Mouse (Mus musculus) forelimb bud, embryonic 11.5 days (tissue): Measurements from ENCODE around the gene Flywch1.
"Not testable (repeated sequence)": the region's sequence is repeated elsewhere in the genome, so short reads cannot be mapped to it uniquely, and the experiment has no call there.

Experiments used
- DNase-seq: peaks from one replicate; pipeline ENCODE4 v3.0.0-alpha.2; 2012; ENCODE audit warnings: low read depth, low spot score

The Flywch1 gene

DNA sequence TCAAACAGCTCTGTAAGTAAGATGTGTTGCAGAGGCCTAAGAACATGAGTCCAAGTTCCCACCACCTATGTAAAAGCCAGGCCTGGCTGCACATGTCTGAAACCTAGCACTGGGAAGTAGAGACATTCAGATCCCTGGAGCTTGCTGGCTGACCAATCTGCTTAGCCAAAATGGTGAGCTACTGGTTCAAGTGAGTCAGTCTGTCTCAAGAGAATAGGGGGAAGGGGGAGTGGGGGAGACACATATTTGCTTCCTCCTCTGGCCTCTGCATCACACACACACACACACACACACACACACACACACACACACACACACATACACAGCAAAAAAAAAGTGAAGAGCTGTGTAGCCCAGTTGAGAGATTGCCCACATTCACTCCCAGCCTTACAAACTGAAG is 11.9 kb upstream of the Flywch1 start:
- no peak for DNase-seq

DNA sequence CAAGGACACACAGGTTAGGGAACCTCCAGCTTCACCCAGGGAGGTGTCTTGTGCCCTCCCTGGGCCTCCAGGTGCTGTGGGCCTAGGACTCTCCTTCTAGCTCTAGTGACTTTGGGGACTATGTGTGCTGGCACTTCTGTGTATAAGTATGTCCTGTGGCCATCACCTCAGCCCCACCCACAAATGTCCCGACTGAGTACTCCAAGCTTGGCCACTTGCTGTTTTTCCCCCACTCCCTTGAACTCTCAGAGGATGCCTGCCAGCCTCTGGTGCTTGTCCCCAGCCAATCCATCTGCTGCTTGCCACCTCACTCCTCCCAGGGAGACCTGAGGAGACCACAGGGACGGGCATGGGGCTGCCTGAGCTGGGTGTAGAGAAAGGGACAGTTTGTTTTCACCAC is 7.0 kb upstream of the Flywch1 start:
- DNase-seq: no peak

DNA sequence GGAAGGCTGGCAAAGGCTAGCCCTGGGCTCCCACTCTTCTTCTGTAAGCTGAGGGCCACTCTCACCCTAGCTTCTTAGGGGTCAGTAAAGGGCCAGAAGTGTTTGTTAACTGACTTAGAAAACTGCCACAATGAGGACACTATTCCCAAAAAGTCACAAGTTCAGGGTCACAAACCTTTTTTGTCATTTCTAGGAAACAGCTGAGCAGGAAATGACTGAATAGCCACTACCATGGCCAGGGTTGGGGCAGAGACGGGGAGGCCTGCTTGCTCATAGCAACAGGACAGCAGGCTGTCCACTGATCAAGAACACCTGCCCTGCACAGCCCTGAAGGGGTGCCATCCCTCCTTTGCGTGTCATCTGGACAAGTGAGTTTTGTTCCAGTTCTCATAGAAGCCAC is 5.7 kb upstream of the Flywch1 start:
- DNase-seq: no peak

DNA sequence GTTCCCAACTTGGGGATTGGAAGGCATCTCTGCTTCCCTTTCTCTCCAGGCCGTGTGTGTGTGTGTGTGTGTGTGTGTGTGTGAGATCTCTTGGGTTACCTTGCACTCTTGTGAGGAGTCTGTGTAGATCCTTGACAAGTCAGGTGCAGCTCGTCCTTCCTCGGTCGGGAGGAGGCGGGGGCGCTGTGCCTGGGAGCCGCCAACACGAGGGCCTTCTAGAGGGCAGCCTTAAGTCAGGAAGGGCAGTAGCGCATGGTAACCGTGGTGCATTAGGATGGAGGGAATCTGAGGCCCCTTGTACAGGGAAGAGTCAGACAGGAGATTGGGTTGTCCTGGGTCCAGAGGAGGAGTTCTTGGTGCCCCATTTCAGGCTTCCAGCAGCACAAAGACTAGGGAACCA is 4.8 kb upstream of the Flywch1 start:
- DNase-seq: no peak

DNA sequence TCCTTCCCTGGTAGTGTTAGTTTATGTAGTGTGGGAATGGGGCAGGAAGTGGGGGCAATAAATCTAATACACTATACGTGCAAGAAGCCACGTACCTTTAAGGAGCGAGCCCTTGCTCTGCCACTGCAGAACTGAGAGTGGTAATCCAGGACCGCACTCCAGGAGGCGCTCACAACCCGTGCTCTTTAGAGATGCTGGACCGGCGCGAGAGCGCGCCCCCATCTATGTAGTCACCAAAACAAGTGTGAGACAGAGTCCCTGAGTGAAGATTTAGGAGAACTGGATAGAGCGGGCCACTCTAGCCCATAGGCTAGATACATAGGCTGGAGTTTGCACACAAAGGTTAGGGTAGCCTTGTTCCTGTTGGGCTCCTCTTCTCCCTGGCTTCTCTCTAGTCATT is 2.7 kb upstream of the Flywch1 start:
- DNase-seq: peak; percentile 76

DNA sequence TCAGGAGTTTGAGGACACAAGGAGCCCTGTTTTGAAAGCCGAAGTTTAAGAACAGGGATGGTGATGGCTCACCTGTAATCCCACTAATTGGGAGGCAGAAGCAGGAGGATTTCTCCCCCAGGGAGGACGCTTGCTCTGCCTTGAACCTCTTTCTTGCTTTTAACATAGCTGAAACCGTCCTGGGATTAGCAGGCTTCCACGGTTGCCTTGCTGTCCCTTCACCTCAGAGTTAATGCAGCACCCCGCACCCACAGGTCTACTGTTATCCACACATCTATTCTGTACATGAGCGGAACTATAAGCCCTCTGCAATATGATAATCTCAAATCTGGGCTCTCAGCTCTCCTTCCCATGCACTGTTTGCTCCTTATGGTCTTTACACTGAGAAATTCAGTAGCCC is 2.3 kb upstream of the Flywch1 start:
- no peak for DNase-seq

DNA sequence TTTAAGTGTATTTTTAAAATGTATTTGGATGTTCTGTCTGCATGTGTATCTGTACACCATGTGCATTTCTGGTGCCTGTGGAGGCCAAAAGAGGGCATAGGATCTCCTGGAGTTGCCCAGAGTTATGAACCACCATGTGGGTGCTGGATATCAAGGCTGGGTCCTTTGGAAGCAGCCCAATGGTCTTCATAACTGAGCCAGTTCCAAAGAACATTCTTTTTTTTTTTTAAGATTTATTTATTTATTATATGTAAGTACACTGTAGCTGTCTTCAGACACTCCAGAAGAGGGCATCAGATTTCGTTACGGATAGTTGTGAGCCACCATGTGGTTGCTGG is 786 bp upstream of the Flywch1 start:
- DNase-seq: not testable (repeated sequence)

DNA sequence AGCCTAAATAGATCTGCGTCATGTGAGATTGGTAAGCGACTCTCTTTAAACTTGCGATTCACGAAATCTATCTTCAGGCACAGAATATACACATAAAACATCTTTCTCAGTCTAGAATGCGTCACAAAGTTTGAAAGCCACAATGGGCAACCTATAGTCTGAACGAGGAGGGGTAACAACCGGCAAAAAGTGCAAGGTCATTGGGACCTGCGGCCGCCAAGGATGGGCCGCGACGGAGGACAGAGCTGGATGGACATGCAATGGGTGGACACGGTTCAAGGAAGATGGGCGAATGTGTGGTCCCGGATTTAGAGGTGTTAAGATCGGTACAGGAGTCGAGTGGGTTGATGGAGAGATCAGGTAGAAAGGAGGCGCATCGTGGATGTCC is 512 bp downstream of the Flywch1 start:
- no peak for DNase-seq

DNA sequence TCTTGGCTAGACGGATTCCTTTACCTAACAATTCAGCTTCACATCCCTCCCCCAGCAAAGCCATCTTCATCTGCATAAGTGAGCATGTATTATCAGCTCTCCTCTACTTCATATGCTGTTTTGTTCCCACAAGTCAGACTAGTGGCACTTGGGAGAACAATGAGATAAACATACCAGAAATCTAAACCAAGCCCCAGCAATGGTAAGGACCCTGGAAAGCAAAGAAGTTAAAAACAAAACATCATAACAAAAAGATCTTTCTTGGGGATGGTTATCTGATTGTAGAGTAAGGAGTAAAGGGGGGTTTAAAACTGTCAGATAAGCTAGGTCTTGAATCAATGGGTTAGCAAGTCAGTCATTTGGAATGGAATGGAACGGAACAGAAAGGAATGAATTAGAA is 909 bp downstream of the Flywch1 start:
- DNase-seq: no peak

DNA sequence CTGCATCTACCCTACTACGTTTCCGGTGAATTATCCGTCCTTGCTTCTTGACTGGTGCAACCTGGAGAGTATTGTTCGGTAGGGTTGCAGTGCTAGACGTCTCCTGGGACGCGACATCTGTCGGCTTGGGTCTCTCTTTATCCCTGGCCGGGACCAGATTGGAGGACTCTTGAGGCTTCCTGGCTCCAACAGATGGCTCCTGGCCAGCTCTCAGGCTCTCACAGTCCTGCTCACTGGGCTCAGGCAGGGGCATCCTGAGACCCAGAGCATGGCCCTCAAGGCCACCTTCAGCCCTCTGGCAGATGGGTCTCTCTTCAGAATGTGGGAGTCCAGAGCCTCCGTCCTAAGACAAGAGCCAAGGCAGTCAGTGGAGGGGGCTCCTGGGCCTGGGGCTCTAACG is 8.4 kb downstream of the Flywch1 start:
- no peak for DNase-seq

DNA sequence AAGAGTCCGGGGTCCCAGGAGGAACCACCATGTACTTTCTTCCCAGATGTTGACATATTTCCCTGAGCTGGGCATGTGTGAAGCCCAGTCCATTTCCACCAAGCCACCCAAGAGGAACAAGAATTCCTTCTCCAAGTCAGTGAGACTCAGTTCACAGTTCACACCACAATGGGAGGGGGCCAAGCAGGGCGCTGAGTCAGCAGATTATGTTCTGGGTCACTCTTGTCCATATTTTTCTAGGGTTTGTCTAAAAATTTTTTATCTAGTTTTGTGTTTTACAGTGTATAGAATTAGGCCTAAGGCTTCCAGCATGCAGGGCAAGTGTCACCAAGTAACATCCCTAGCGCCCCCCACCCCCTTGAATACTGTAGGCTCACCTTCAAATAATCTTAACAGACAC is 10.2 kb downstream of the Flywch1 start:
- no peak for DNase-seq

DNA sequence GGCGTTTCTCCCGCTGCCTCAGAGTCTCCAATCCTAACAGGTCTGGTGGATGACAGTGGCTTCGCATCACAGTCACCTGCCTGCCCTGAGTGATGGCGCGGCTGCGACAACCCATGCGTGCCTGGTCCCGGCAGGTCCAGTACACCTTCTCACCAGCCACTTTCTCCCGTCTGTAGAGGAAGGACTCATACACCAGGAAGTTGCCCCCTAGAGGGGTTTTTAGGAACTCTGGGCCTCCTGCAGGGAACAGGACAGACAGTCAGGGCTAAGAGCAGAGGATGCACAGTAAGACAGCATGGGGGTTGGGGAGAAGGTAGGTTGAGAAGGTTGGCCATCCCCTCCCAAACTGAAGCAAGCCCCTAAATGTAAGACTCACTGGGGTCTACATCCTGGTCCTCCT is 11.2 kb downstream of the Flywch1 start:
- no peak for DNase-seq

DNA sequence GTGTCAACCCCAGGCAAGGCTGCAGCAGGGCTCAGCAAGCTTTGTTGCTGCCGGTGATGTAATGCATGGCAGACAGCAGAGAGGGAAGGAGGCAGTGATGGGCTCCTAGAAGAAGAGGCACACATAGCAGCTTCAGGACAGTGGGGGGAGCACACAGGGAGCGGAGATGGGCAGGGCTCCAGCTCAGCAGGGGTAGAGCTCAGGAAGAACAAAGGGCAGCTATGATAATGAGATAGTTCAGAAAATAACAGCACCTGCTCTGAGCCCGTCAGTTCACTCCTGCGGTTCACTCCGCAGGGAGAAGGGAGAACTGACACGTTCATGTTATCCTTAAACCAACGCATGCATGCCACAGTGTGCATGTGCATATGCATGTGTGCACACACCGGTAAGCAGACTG is 12.6 kb downstream of the Flywch1 start:
- DNase-seq: no peak

DNA sequence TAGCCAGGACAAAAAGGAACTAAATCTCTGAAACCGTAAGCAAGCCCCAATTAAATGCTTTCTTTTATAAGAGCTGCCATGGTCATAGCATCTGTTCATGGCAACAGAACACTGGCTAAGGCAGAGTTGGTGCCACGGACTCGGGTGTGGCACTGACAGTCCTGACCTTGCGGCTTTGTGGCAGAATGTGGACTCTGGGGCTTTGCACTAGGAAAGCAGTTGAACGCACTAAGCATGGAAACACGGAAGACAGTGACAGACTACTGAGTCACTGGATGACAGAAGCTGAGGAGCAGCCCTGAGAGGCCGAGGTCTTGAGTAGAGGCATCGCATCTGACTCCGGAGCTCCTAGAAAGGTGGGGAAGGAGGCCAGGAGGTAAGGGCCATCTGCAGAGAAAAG is 13.8 kb downstream of the Flywch1 start:
- no peak for DNase-seq

DNA sequence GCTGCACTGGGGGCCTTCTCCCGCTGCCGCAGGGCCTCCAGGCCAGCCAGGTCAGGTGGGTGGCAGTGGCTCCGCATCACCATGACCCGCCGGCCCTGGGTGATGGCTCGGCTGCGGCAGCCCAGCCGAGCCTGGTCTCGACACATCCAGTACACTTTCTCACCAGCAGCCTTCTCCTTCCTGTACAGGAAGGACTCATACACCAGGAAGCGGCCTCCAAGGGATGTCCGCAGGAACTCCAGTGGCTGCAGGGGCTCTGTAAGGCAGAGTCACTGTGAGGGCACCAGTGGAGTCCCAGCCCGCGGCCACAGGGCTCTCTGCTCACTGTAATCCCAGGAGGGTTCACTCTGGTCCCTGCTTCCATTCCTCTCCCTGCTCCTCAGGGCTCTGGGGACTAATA is 15.7 kb downstream of the Flywch1 start:
- DNase-seq: no peak

DNA sequence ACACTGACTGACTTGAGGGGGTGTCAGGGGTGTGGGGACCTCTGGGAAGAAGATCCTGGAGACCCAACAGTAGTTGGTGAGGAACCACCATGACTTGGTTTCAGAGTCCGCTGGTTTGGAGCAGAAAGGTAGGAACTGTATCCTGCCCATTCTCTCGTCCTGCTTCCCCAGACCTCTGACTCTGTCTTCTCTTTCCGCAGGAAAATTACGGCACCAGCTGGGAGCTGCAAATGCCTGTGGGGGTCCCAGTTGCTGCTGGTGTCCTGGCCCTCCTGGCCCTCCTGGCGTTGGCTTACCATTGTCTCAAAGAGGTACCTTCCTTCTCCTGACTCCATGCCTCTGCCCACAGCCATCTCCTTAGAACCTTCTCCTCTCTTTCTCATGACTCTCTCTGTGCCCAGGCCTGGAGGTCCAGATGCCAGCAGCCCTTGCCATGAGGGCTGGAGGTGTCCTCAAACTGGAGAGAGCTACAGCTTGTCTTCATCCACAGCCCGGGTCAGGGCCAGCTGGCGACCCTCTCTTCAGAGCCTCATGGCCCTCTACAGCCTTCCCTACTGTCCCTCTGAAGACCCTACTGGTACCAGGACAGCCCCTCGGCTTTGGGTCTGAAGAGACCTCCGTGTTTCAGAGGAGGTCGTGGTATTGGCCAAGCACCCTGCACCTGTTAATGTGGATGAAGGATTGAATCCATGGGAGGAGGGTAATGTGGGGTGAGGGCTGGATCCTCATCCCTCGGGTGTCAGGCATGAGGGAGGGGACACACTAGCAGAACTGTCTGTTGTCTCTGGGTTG is 21.8 kb downstream of the Flywch1 start:
- DNase-seq: no peak

DNA sequence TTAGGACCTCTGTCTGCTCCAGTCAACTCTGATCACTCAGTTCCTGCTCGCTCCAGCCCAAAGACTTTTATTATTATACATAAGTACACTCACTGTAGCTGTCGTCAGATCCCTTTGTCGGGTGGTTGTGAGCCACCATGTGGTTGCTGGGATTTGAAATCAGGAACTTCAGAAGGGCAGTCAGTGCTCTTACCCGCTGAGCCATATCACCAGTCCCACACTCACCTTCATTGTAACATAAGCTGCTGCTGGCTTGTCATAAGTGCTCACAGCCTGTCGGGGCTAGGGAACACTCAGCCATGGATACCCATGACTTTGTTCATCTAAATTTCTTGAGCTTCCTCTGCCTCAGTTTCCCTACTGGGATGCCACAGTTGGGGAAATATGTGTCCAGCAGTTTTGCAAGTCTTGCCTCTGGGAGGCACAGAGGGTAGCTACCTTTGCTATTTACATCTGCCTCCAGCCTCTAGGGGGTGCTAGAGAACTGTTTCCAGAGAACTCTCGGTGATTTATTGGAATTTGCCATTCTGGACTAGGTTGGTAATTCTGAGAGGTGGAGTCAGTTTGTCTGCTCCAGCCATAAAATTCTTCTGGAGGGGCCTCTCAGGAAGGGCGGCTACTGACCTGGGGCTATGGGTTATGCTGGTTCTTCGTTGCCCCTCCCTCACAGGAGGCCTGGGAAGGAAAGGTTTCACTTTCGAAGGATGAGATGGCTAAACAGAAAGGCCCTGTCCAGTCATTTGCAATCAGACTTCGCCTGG is 22.6 kb downstream of the Flywch1 start:
- DNase-seq: peak; percentile 83

DNA sequence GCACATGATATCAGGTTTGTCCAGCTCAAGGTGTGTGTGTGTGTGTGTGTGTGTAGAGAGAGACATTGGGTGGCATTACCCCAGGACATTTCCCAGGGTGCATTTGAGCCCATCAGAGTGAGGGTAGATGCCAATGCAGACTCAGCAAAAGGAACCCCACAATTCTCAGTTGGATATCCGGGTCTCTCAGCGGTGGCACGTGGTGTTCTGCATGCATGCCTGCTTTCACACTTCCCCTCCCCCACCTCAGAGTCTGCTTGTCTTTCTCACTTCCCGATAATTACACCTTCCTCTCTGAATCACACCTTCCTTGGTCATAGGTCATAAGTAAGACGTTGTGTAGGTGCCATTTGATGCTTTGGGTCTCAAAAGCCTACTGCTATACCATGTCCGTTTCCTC is 23.4 kb downstream of the Flywch1 start:
- DNase-seq: no peak

DNA sequence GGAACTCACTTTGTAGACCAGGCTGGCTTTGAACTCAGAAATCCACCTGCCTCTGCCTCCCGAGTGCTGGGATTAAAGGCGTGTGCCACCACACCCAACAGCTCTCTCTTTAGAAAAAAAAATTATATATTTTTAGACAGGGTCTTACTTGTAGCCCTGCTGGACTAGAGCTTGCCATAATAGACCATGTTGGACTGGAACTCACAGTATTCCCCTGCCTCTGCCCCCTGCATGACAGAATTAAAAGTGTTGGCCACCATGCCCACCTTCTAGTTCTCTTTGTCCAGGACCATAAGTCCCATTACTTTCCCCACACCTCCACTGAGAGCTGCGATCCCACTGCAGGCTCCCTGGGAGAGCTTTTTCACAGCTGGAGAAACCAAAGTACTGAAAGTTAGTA is 23.9 kb downstream of the Flywch1 start:
- no peak for DNase-seq

DNA sequence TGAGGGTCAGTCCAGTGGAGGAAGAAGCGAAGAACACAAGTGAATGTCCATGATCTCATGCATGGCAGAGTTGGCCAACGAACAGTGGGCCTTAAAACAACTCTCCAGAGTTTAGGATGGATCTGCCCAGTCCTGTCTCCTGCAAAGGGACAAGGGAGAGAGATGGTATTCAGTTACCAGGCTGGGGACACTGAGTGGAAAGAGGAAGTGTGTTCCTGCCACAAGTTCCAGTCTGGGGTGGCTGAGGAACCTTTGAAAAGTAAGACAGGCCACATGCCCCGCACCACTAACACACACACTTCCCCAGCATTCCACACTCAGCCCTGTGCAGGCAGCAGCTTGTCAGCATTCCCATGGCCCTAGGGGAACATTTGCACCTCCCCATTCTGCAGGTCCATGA is 24.6 kb downstream of the Flywch1 start:
- DNase-seq: no peak

DNA sequence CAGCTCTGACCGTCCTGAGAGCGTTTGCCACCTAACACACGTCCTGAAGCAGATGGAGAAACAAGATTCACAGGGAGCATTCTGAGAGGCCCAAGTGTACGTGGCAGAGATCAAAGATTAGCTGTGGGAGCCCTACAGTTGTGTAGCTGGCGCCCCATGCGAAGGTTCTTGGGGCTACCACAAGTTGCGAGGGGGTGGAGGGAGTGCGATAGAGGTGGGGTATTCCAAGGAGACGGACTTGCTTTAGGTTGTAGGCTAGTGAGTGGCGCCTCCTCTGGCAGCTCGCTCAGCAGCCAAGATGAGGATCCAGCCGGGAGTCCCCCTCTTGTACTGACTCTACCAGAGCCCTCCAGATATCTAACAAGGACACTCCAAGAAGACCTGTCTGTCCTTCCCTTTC is 25.1 kb downstream of the Flywch1 start:
- DNase-seq: no peak

DNA sequence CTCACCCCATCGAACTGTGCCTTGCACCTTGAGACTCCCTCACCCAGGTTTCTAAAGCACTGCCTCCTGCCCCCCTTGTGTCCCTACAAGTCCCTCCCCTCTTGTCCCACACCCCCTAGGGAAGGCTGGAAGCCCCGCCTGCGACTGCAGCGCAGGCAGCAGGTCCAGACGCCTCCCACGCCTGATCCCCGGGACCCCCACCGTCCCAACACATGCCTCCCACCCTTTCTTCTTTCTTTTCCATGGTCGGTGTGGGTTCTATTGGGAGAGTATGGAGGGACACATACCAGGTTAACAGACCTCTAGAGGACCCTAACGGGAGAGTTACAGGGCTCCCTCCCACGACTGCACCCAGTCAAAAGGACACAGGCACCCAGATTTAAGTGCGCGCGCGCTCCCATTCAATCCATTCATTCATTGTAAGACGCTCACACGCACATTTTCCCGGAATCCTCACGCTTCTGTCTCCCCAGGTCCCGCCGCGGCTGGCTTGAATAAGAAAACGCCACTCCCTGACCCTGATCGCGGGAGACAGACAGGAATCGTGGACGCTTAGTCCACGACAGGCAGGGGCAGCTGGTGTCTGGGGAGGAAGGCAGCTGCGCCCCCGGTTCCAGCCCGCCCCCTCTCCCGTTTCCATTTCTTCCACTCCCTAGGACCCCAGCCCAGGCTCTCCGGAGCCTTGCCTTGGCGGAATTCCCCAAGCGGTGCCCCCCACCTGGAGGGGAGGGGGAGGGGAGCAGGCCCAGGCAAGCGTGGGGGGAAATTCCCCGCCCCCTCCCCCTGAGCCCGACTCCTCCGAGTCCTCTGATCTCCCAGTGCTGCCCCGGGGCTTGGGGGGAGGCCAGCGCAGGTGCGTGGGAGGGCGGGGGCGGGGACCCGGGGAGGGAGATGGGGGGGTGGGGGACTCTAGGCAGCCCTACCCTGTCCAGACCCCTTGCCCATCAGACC is 25.8 kb downstream of the Flywch1 start, which contains the start of gene Kremen2:
TSS of gene Kremen2 (minus strand) at position 533 of the 951 bp plus-strand sequence.
- DNase-seq: no peak
